Mouse (Mus musculus) hindbrain, embryonic 10.5 days (tissue): ENCODE results near the gene Gnb1. TPM values are rescaled to one million over a fixed set of nuclear protein-coding genes. Genes with fewer than 3 reads are reported as not detected.

Experiments
- DNase-seq: peaks from one replicate; pipeline ENCODE4 v3.0.0-alpha.2; 2017; ENCODE audit warnings: low spot score
- H3K27ac ChIP-seq: fragments of 300-500 bp; sonication (generic); 2 replicates; pipeline ENCODE4 v1.5.1; 2016; ENCODE audit warnings: mild to moderate bottlenecking, moderate library complexity
- H3K27me3 ChIP-seq: fragments of 300-500 bp; sonication (generic); 2 replicates; pipeline ENCODE4 v1.6.1; 2016; ENCODE audit warnings: mild to moderate bottlenecking; ENCODE audit not compliant: poor library complexity, insufficient read depth, severe bottlenecking
- H3K36me3 ChIP-seq: fragments of 300-500 bp; sonication (generic); 2 replicates; pipeline ENCODE4 v1.6.1; 2016; ENCODE audit warnings: mild to moderate bottlenecking, moderate library complexity
- H3K4me1 ChIP-seq: fragments of 300-500 bp; sonication (generic); replicated peaks from 2 replicates; pipeline ENCODE4 v1.6.1; 2016; ENCODE audit warnings: mild to moderate bottlenecking
- H3K4me3 ChIP-seq: fragments of 300-500 bp; sonication (generic); 2 replicates; pipeline ENCODE4 v1.5.1; 2016; ENCODE audit warnings: mild to moderate bottlenecking, moderate library complexity
- H3K9me3 ChIP-seq: fragments of 300-500 bp; sonication (generic); 2 replicates; pipeline ENCODE4 v1.6.1; 2016; ENCODE audit warnings: mild to moderate bottlenecking, moderate library complexity
- WGBS: fragments of 180-500 bp; shearing (Covaris S2); methylation state at CpG from one replicate; pipeline ENCODE4 v1.1.7; 2016; 5-methylcytosine and 5-hydroxymethylcytosine counted together
- polyA plus RNA-seq: library from polyadenylated mRNA; unstranded; fragments of >200 nt; fragmentation: Nextera tagmentation; extraction: Ambion mirVana; gene quantifications from 2 replicates; pipeline ENCODE4 v1.2.1, GENCODE M21; 2016

Gene Gnb1
- polyA plus RNA-seq, 1 experiment from 2014 or later, result 670 TPM

DNA sequence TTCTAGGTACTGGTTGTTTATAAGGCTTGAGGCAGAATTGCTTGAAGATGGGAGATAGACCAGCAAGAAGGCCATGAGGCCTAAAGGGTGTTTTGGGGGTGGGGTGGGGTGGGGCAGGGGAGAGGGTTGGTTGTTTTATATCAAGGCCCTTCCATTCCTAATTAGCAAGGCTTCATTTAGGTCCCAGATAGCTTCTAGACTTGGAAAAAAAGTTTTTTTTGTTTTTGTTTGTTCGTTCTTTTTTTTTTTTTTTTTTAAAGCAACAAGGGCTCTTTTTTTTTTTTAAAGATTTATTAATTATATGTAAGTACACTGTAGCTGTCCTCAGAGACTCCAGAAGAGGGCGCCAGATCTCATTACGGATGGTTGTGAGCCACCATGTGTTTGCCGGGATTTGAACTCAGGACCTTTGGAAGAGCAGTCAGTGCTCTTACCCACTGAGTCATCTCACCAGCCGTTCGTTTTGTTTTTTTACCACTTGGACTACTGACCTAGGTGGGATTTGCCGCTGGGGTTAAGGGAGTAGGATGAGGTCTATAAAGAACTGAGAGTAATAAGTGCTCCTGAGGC lies 26.9 kb downstream of the Gnb1 start:
- H3K36me3 ChIP-seq, result peaks cover 58% of the 10 kb centered on the region
- no peak overlapping the region for H3K27ac ChIP-seq
- no peak for DNase-seq
- H3K4me1 ChIP-seq, result no peaks in the 10 kb centered on the region
- no peaks in the 10 kb centered on the region for H3K27me3 ChIP-seq
- WGBS, result 84% methylated on average over 7 of the region's 7 CpGs
- H3K9me3 ChIP-seq, result no peaks in the 10 kb centered on the region
- H3K4me3 ChIP-seq, result no peak overlapping the region

DNA sequence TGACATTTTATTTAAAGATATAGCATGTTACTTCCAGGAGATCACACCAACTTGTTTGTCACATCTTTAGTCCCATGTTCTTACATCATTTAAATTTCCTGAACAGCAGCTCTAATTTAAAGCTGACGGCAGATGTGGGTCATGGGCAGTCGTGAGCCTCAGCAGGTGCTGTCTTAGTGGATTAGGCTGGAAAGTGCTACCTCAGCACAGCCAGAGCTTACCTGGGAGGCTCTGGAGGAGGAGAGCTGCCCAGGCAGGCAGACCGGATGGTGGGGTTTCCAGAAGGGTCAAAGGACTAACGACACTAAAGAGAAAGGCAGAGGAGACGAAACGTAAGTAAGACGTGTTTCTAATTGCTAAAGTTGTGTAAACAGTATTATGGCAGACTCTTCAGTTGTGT lies 31.2 kb downstream of the Gnb1 start:
- no peak overlapping the region for H3K4me3 ChIP-seq
- no peaks in the 10 kb centered on the region for H3K4me1 ChIP-seq
- DNase-seq, result no peak
- no peak overlapping the region for H3K27ac ChIP-seq
- WGBS, result 79% methylated on average over 7 of the region's 7 CpGs
- H3K27me3 ChIP-seq, result no peaks in the 10 kb centered on the region
- peaks cover 55% of the 10 kb centered on the region for H3K36me3 ChIP-seq
- H3K9me3 ChIP-seq, result no peaks in the 10 kb centered on the region

DNA sequence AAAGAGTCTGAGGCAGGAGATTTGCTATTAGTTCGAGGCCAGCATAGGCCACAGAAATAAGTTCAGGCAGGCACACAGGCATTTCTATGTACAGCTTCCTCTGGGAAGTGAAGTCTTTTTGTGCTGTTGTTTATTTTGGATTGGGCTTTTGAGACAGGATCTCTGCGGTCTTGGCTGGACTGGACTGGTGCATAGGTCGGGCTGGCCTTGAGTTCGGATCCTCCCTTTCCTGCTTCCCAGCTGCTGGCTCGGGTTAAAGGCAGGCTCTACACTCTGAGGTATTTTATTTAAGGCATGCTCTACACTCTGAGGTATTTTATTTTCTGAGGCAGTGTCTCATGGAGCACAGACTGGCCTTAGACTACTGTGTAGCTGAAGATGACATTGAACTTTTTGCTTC lies 34.6 kb downstream of the Gnb1 start:
- Histone ChIP-seq H3K36me3 (peaks cover 72% of the 10 kb centered on the region), H3K9me3 (no peaks in the 10 kb centered on the region), H3K4me3 (no peak overlapping the region), H3K27me3 (no peaks in the 10 kb centered on the region), H3K27ac (no peak overlapping the region), H3K4me1 (no peaks in the 10 kb centered on the region)
- DNase-seq, result no peak
- 81% methylated on average over 5 of the region's 5 CpGs for WGBS

DNA sequence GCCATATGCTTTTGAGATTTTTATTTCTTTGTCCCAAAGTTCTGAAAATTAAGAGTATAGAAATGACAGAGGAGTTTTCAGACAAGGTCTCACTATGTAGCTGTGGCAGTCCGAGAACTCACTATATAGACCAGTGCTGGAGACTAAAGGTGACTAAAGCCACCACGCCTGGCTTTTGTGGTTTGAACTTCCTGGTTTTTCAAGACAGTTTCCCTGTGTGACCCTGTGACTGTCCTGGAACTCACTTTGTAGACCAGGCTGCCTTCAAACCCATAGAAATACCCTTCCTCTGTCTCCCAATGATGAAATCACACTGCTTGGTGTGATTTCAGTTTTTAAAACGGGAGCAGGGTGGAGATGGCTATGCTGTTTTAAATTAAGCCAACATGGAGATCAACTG lies 38.1 kb downstream of the Gnb1 start:
- H3K4me1 ChIP-seq, result no peaks in the 10 kb centered on the region
- no peak overlapping the region for H3K4me3 ChIP-seq
- 87% methylated on average over 3 of the region's 3 CpGs for WGBS
- DNase-seq, result no peak
- no peaks in the 10 kb centered on the region for H3K9me3 ChIP-seq
- H3K27me3 ChIP-seq, result no peaks in the 10 kb centered on the region
- H3K36me3 ChIP-seq, result peaks cover 86% of the 10 kb centered on the region
- H3K27ac ChIP-seq, result no peak overlapping the region

DNA sequence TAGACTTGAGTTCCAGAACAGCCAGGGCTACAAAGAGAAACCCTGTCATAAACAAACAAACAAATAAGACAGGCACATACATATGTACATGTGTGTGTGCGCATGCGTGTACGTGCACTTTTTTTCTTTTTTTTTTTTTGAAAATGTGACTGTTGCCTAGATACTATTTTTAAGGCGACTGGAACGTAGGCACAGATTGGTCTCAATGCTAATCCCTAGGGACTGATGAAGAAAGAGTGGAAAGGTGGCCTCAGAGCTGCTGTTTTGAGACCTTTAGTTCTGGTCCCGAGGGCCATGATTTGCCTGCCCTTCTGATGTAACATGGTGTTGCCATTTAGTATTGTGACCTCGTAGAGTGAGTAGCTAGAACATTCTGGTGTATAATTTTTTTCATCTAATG lies 58.8 kb downstream of the Gnb1 start:
- Histone ChIP-seq H3K27ac (no peak overlapping the region), H3K9me3 (no peaks in the 10 kb centered on the region), H3K27me3 (no peaks in the 10 kb centered on the region), H3K4me1 (no peaks in the 10 kb centered on the region), H3K4me3 (no peak overlapping the region), H3K36me3 (peaks cover 95% of the 10 kb centered on the region)
- WGBS, result 94% methylated on average over 7 of the region's 7 CpGs
- DNase-seq, result no peak

DNA sequence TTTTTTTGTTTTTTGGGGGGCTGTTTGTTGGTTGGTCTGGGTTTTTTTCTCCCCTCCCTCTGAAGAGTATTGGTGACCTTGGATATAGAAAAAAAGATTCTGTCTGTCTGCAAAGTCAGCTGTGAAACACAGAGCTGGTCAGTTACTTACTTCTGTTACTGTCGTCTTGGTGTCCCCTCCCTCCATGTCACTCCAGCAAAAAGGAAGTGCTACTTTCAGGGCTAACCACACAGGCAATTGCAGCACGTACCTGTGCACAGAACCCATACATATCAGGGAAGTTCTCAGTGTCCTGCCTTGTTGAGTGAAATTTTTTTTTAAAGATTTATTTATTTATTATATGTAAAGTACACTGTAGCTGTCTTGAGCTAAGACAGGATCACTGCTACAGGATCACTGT lies 59.3 kb downstream of the Gnb1 start:
- 80% methylated on average over 2 of the region's 2 CpGs for WGBS
- Histone ChIP-seq H3K4me1 (no peaks in the 10 kb centered on the region), H3K36me3 (peaks cover 95% of the 10 kb centered on the region), H3K27ac (no peak overlapping the region), H3K27me3 (no peaks in the 10 kb centered on the region), H3K4me3 (no peak overlapping the region), H3K9me3 (no peaks in the 10 kb centered on the region)
- DNase-seq, result no peak

DNA sequence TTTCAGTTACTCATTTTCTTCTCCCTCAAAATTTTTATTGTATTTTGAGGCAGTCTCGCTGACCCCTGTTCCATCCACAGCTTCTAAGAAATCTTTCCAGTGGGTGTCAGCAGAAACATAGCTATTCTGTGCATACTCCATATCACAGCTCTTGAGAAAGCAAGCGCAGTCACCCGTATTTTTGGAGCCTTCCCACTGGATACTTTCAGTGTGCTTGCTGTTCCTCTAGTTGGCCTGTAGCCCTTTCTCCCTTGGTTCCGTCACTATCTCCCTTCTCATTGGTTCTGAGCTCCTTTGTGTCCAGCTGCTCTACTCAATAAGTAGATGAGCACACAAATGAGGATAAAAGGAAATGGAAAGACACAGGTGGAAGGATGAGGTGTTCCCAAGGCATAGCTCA lies 59.9 kb downstream of the Gnb1 start:
- Histone ChIP-seq H3K9me3 (no peaks in the 10 kb centered on the region), H3K4me1 (no peaks in the 10 kb centered on the region), H3K27ac (no peak overlapping the region), H3K36me3 (peaks cover 95% of the 10 kb centered on the region), H3K4me3 (no peak overlapping the region), H3K27me3 (no peaks in the 10 kb centered on the region)
- DNase-seq, result no peak
- WGBS, result 97% methylated on average over 4 of the region's 4 CpGs

DNA sequence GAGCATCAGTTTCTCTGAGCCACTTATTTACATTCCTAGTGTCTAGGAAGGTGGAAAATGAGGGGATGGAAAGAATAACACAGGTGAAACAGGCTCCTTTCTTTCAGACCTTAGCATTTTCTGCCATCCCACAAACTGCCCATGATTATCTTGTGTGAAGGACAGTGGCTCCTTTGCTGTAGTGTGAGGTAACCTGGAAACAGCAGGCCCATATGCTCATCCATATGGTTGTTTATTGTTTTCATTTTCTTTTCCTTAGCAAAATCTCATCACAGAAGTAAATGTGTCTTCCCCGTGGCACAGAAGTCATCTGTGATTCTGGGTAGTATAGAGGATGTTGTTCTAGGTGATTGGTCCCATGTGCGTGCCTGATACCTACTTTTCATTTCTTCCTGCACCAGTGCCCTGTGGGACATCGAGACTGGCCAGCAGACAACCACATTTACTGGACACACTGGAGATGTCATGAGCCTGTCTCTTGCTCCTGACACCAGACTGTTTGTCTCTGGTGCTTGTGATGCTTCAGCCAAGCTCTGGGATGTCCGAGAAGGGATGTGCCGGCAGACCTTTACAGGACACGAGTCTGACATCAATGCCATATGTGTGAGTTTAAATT lies 61.9 kb downstream of the Gnb1 start:
- Histone ChIP-seq H3K9me3 (no peaks in the 10 kb centered on the region), H3K27me3 (no peaks in the 10 kb centered on the region), H3K4me1 (no peaks in the 10 kb centered on the region), H3K4me3 (no peak overlapping the region), H3K36me3 (peaks cover 99% of the 10 kb centered on the region), H3K27ac (no peak overlapping the region)
- WGBS, result 95% methylated on average over 6 of the region's 6 CpGs
- no peak for DNase-seq

DNA sequence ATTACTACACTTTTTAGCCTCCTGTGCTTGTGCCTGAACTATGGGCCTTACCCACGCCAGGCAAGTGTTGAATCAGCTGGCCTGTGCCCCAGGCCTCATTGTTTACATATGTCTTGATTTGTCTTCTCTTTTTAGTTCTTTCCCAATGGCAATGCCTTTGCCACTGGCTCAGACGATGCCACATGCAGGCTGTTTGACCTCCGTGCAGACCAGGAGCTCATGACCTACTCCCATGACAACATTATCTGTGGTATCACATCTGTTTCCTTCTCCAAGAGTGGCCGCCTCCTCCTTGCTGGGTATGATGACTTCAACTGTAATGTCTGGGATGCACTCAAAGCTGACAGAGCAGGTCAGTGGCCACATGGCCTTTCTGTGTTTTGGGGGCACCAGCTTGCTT lies 63.7 kb downstream of the Gnb1 start:
- no peaks in the 10 kb centered on the region for H3K9me3 ChIP-seq
- no peaks in the 10 kb centered on the region for H3K4me1 ChIP-seq
- DNase-seq, result no peak
- H3K27ac ChIP-seq, result no peak overlapping the region
- peaks cover 100% of the 10 kb centered on the region for H3K36me3 ChIP-seq
- no peaks in the 10 kb centered on the region for H3K27me3 ChIP-seq
- H3K4me3 ChIP-seq, result no peak overlapping the region
- 83% methylated on average over 4 of the region's 4 CpGs for WGBS

DNA sequence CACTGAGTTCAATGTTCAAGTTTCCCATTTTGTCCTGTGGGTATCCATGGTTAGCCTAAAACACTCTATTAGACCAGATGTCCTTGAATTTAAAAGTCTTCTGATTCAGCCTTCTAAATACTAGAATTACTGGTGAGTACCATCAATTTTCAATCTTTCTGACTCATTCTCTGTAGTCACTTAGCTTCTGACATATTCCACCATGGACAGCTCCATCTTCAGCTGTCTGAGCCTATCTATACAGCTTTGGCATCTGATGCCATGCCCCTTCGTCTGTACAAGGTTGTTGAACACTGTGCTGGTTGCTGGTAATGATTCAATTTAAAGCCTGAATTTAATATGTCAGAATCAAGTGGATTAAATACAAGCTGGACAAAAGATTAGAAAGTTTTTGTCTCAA lies 64.3 kb downstream of the Gnb1 start:
- 76% methylated on average over 1 of the region's 1 CpGs for WGBS

DNA sequence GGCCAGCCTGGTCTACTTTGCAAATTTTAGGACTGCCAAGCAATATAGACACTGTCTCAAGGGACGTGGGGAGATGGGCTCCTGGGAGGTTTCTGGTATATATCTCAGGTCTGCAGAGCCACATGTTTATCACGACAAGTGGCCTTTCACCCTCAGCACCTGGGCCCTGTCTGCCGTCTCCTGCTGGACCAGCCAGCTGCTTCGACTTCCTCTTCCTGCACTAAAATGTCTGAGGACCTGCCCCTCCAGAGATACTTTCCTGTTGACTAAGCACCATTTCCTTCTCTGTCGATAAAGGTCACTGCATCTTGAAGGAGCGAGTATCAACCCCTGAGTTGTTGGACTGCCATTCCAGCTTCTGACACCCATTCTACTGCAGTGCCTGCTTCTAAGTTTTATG lies 68.3 kb downstream of the Gnb1 start:
- no peak for DNase-seq
- H3K9me3 ChIP-seq, result no peaks in the 10 kb centered on the region
- H3K4me3 ChIP-seq, result no peak overlapping the region
- H3K4me1 ChIP-seq, result peaks cover 36% of the 10 kb centered on the region
- 85% methylated on average over 6 of the region's 6 CpGs for WGBS
- no peak overlapping the region for H3K27ac ChIP-seq
- H3K27me3 ChIP-seq, result no peaks in the 10 kb centered on the region
- H3K36me3 ChIP-seq, result peaks cover 76% of the 10 kb centered on the region

More for the DNA sequence above, 64.3 kb downstream of the Gnb1 start:
- Histone ChIP-seq H3K4me1 (peaks cover 1% of the 10 kb centered on the region; the same call in 1 of the 2 replicates), H3K27me3 (no peaks in the 10 kb centered on the region), H3K27ac (no peak overlapping the region), H3K36me3 (peaks cover 100% of the 10 kb centered on the region), H3K9me3 (no peaks in the 10 kb centered on the region), H3K4me3 (no peak overlapping the region)
- DNase-seq, result no peak

DNA sequence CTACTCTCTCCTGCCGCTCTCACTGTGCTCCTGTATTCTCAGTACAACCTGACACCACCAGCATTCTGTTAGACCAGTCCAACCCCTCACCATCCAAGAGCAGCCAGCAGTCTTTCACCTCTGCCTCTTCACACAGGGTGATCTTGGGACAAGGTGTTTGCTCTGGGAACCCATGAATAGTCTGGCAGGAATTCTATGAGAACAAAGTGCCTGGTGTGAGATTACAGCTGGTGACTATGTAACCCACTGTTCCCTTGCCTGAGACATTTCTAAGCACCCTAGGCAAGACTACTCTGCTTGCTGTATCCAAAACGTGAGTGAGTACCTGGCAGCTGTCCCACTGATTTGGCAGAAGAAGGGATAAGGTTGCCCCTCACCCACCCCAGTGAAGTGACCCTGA lies 69.8 kb downstream of the Gnb1 start:
- H3K4me1 ChIP-seq, result peaks cover 48% of the 10 kb centered on the region
- no peaks in the 10 kb centered on the region for H3K27me3 ChIP-seq
- no peaks in the 10 kb centered on the region for H3K9me3 ChIP-seq
- WGBS, result 71% methylated on average over 2 of the region's 2 CpGs
- no peak overlapping the region for H3K27ac ChIP-seq
- no peak overlapping the region for H3K4me3 ChIP-seq
- DNase-seq, result no peak
- H3K36me3 ChIP-seq, result peaks cover 61% of the 10 kb centered on the region

DNA sequence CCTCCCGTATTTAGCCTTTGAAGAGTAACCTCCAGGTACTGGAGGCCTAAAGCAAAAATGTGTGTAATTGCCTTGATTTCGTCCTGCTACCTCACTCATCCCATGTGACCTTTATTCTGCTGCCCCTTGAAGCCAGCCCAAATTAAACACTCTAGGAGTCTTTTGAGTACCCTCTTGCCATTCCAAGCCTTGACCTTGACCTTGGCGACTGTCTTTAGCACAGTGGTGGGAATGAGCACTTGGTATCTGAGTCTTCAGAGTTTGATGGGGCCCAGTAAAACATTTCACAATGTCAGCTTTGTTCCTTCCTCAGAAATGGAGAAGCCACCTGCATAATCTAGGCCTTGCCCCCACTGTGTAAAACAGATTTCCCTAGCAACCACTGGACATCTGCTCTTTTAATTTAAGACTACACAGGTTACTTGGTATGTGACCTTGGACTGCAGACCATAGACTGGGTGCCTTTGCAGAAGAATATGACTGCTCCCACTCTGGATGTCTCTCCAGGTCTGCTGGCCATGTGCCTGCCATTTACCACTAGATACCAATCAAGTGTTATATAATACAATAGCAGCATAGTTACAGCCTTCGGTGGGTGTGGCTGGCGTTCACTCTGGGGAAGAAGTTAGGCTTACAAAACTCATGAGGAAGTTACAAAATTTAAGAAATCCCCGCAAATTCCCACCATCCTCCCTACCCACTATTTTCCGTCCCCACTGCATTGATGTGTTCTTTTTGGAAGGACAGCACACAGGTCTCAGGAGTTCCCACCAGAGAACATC lies 70.7 kb downstream of the Gnb1 start, which contains the start of gene Nadk:
Nadk (plus strand) TSS at position 718 of the 782 bp plus-strand sequence.
- peak within 1 kb of the TSS; percentile 86 for H3K4me3 ChIP-seq
- peak; percentile 16 for DNase-seq
- WGBS, result 77% methylated on average over 7 of the region's 7 CpGs

More for the DNA sequence above, 70.7 kb downstream of the Gnb1 start, which contains the start of gene Nadk:
- Histone ChIP-seq H3K27me3 (no peaks in the 10 kb centered on the region), H3K9me3 (no peaks in the 10 kb centered on the region), H3K36me3 (peaks cover 52% of the 10 kb centered on the region), H3K4me1 (peaks cover 54% of the 10 kb centered on the region), H3K27ac (peak within 1 kb of the TSS; percentile 94)
